Mouse (Mus musculus) frontal cortex, postnatal 14 days (tissue): ENCODE results near the gene Zbed4.
"Not testable (repeated sequence)": the region's sequence is repeated elsewhere in the genome, so short reads cannot be mapped to it uniquely, and the experiment has no call there.

Experiments
- DNase-seq, 2 experiments: peaks; one replicate each; pipeline ENCODE4 v3.0.0; 2022; ENCODE audit warnings: low spot score in 2 of 2

Gene Zbed4

DNA sequence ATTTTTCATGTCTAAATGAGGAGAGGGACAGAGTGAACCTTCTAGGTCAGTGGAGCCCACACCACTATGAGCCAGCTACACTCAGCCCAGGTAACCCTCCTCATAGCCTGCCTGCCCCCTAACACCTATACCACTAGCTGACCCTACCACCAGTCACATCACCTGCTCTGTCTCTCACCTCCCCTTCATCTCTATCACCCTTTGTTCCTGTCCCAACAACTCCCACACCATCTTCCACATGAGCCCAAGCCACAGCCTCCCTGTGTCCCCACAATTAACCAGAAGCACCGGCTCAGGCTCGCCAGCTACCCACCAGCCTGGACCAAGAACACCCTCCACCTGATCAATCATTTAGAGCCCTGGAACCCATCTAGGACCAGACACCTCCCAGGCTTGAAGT is 58.9 kb downstream of the Zbed4 start:
- no peak for DNase-seq

DNA sequence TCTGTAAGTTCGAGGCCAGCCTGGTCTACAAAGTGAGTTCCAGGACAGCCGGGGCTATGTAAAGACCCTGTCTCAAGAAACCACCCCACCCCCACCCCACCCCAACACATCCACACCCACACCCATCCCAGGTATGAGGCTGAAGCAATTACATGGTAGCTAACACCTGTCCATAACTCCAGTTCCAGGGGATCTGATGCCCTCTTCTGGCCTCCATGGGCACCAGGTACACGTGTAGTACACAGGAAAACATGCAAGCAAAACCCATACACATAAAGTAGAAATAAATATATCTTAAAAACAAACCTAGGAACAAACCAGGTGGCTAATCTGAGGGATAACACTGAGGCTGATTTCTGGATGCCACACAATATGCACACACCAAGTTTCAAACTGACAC is 61.8 kb downstream of the Zbed4 start:
- DNase-seq = no peak

- not testable (repeated sequence) for DNase-seq
Measured at GRCm38 (mm10) chr15:88813873-88814272, 62.4 kb downstream of the Zbed4 start.

GRCm38 (mm10) chr15:88814411-88815047 is 63.1 kb downstream of the Zbed4 start:
- DNase-seq = no peak

DNA sequence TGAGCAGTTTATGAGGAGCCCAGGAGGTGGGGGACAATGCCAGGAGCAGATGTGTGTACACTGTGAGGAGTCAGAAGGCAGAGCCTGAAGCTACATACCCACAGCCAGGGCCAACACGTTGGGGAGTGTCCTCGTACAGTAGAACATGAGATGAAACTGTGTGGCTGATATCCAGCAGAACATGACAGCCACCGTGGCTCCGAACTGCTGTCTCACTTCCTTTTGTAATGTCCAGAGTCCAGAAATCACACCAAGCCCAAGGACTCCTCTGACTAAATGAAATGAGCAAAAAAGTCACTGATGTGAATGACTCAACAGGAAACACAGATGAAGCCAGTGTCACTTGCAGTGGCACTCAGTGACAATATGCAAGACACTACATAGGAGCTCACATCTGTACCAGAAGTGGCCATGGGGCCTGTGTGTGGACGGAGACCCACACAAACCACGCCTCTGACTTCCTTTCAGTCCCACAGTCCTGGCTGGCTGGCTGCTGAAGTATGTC is 63.8 kb downstream of the Zbed4 start:
- DNase-seq = no peak

DNA sequence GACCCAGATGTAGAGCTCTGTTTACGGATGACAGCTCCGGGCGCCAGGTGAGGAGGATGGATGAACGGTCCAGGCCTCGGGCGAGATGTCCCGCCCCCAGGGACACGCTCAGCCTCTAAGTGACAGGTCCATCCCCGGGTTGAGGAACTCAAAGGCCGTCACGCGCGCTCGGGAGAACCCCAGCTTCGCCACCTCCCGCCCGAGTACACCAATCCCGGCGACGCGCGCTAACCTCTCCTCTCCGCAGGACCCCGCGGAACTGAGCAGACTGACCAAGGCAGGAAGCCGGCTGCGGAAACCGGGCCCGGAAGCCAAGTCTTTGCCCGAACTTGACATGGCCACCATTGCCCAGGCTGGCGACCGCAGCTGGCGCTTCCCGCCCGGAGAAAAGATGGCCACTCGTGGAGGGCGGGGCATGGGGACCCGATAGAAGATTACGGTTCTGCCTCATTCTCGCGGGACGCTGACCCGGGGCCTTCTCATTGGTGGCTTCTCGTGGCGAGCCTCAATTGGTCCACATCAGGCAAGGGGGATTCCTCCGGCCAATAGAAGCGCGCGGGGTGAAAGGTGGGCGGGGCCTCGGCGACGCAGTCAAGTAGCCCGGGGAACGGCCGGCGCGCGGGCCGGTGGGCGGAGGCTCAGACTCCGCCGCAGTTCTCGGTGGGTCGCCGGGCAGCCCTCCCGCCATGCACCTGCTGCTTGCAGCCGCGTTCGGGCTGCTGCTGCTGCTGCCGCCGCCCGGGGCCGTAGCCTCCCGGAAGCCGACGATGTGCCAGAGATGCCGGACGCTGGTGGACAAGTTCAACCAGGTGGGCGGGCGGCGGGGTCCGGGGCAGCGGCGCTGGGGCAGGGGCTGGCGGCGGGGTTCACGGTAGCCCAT is 67.8 kb downstream of the Zbed4 start, which contains the start of the genes Alg12 and Creld2:
Gene Alg12 (minus strand): TSS at position 293 of the 880 bp plus-strand sequence.
Gene Creld2 (plus strand): TSS at position 621 of the 880 bp plus-strand sequence.
- peak; percentile 100 for DNase-seq

DNA sequence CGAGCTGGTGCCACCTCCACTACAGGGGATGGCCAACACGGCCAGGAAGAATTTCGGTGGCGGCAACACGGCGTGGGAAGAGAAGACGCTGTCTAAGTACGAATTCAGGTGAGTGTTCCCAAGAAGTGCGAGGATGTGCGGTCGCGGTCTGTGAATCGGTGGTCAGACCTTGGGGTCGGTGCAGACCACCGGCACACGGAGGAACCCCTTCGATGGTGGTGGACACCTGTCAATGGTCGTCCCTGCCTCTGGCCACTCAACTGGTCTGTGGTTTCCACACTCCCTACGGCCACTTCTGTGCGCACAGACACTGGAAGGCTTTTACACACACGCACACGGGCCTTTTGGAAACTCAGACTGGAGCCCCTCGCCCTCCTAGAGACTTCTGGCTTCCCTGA is 68.4 kb downstream of the Zbed4 start:
- DNase-seq = peak in 1 of 2 experiments; percentile 17

DNA sequence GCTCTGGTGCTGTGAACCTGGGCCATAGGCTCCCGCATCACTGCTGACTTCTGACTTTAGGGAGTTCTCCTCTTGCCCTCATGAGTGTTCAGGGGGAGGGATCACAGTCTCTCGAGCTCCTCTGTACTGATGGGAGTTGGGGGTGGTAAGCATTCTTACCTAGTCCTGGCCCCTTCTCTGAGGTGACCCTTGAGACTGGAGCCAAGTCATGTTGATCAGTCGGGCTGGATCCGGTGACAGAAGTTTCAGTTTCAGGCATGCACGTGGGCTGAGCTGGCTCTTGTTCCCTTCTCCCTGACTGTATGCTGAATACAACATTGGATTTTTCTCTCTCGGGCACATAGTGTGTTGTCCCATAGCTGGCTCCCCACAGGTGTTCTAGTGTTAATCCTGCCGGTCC is 69.9 kb downstream of the Zbed4 start:
- no peak for DNase-seq

DNA sequence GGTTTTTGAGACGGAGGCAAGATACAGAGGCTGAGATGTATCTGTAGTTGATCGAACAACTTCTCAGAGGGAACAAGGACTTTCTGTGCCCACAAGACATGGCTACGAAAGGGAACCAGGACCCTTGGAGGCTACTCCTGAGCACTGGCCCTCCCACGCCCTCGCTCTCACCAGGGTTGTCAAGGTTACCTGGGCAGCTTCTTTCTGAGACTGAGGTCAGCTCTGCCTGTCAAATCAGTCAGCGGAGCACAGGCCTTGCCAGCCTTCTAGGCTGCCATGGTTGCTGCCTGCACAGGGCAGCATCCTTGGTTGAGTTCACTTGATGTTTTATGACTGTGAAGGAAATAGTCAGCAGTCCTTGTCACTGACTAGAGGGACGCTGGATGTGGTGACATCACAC is 71.1 kb downstream of the Zbed4 start:
- no peak for DNase-seq

- DNase-seq = no peak
Measured at GRCm38 (mm10) chr15:88823376-88823775, 71.9 kb downstream of the Zbed4 start.

GRCm38 (mm10) chr15:88827466-88827865 is 76.0 kb downstream of the Zbed4 start:
- no peak for DNase-seq

- peak; percentile 33 to 54 for DNase-seq
Measured at GRCm38 (mm10) chr15:88827991-88828799, 76.7 kb downstream of the Zbed4 start.

- DNase-seq = peak; percentile 71 to 85
Measured at GRCm38 (mm10) chr15:88828800-88829705, 77.6 kb downstream of the Zbed4 start.

DNA sequence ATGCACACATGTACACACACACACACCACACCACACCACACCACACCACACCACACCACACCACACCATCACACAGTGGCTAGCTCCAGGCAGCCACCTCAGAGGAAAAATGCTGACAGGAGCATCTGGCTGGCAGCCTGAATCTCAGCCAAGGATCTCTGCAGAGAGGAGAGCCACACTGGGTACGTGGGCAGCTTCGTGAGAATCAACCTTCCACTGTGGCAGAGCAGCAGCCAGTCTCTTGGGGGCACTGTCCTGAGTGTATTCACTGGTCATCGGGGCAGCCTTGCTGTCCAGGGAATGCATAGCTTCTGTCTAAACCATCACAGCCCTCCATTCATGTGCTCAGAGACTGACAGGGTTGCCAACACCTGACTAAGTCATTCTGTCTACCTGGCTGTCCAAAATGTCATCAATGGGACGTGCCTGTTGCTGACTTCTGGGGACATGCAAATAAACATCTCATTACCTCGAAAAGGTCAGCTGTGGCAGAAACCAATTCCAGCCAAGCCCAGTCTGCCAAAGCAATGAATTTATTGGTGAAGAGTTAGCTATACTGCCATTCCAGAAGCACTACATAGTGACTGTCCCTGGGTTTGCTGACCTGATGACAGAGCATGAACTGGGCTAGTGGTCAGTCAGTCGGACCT is 78.5 kb downstream of the Zbed4 start:
- DNase-seq = peak in 1 of 2 experiments; percentile 14

DNA sequence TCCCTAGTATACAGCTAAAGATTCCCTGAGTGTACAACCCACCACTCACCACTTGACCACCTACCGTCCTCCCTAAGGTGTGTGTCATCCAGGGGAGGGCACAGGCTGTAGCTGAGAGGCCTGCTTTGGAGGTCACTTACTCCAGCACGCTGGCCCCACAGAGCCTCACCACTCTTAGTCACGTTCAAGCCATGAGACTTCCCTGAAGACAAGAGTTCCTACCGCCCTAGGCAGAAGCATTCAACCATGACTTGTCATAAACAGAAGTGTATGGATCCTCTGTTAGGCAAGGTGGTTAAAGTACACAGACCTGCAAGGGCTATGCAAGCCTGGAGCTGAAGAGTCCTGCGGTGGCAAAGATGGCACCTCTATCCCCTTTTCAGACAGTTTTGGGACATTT is 79.2 kb downstream of the Zbed4 start:
- DNase-seq = no peak

DNA sequence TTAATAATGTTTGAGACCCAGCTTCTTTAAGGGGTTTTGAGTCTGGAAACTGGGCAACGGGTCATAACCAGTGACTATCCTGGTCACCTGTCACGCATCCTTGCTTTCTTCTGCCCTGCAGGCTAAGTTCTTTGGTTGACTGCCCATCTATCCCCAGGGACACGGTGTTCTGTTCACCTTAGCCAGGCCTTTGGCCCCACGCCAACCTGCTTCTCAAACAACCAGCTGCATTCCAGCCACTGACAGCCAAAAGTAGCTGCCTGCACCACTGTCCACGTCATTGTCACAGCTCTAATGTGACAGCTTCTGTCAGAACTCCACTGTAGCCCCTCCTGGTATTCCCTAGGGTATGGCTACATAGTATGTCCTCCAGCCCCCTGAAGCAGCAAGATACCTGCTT is 80.0 kb downstream of the Zbed4 start:
- DNase-seq = no peak

GRCm38 (mm10) chr15:88832536-88832935 is 81.1 kb downstream of the Zbed4 start:
- no peak for DNase-seq
